Mouse (Mus musculus): ENCODE data around the gene Casz1. TPM values are rescaled to one million over a fixed set of nuclear protein-coding genes. Genes with fewer than 3 reads are reported as not detected.
A peak's percentile ranks its signal among the peaks of the same experiment; 100 is the strongest.

Casz1 gene
- polyA plus RNA-seq, 1 experiment = 13.5 TPM

GRCm38 (mm10) chr4:148923414-148923813 lies 119.2 kb downstream of the Casz1 start:
- no peaks in the 10 kb centered on the region for H3K27me3 ChIP-seq (replicated peaks; ENCODE audit: control insufficient read depth, insufficient read depth, low read length)
- no peaks in the 10 kb centered on the region for H3K36me3 ChIP-seq (ENCODE audit: control insufficient read depth, insufficient read depth, low read length)
- no peak for TF ChIP-seq POLR2A (IDR thresholded peaks at IDR 0.05; ENCODE audit: low read depth, low read length)
- TF ChIP-seq CTCF (conservative IDR thresholded peaks at IDR 0.05; ENCODE audit: insufficient read depth, insufficient read length, low read depth, low read length) = no peak
- peaks cover 44% of the 10 kb centered on the region for H3K4me1 ChIP-seq (ENCODE audit: control insufficient read depth, insufficient read depth, low read length)
- DNase-seq = no peak
- no peak overlapping the region for H3K4me3 ChIP-seq (ENCODE audit: insufficient read depth, low read depth, low read length)
- 51% methylated on average over 9 of the region's 9 CpGs for WGBS
- peak overlapping the region; percentile 94 for H3K27ac ChIP-seq (ENCODE audit: insufficient read depth, low read depth, low read length)

GRCm38 (mm10) chr4:148923976-148924375 lies 119.7 kb downstream of the Casz1 start:
- TF ChIP-seq CTCF (conservative IDR thresholded peaks at IDR 0.05; ENCODE audit: insufficient read depth, insufficient read length, low read depth, low read length) (no peak), POLR2A (IDR thresholded peaks at IDR 0.05; ENCODE audit: low read depth, low read length) (no peak)
- Histone ChIP-seq H3K27ac (ENCODE audit: insufficient read depth, low read depth, low read length) (peak overlapping the region; percentile 13), H3K4me1 (ENCODE audit: control insufficient read depth, insufficient read depth, low read length) (peaks cover 46% of the 10 kb centered on the region), H3K36me3 (ENCODE audit: control insufficient read depth, insufficient read depth, low read length) (no peaks in the 10 kb centered on the region), H3K27me3 (replicated peaks; ENCODE audit: control insufficient read depth, insufficient read depth, low read length) (no peaks in the 10 kb centered on the region), H3K4me3 (ENCODE audit: insufficient read depth, low read depth, low read length) (no peak overlapping the region)
- DNase-seq = no peak
- WGBS = 65% methylated on average over 8 of the region's 8 CpGs

- Histone ChIP-seq H3K27me3 (replicated peaks; ENCODE audit: control insufficient read depth, insufficient read depth, low read length) (no peaks in the 10 kb centered on the region), H3K4me3 (ENCODE audit: insufficient read depth, low read depth, low read length) (no peak overlapping the region), H3K27ac (ENCODE audit: insufficient read depth, low read depth, low read length) (peak overlapping the region; percentile 65), H3K36me3 (ENCODE audit: control insufficient read depth, insufficient read depth, low read length) (no peaks in the 10 kb centered on the region), H3K4me1 (ENCODE audit: control insufficient read depth, insufficient read depth, low read length) (peaks cover 38% of the 10 kb centered on the region)
- TF ChIP-seq CTCF (conservative IDR thresholded peaks at IDR 0.05; ENCODE audit: insufficient read depth, insufficient read length, low read depth, low read length) (no peak), POLR2A (IDR thresholded peaks at IDR 0.05; ENCODE audit: low read depth, low read length) (no peak)
- 33% methylated on average over 18 of the region's 18 CpGs for WGBS
- peak; percentile 61 for DNase-seq
These were observed 121.5 kb downstream of the Casz1 start for GRCm38 (mm10) chr4:148925589-148926359.

- TF ChIP-seq POLR2A (IDR thresholded peaks at IDR 0.05; ENCODE audit: low read depth, low read length) (no peak), CTCF (conservative IDR thresholded peaks at IDR 0.05; ENCODE audit: insufficient read depth, insufficient read length, low read depth, low read length) (no peak)
- Histone ChIP-seq H3K4me3 (ENCODE audit: insufficient read depth, low read depth, low read length) (no peak overlapping the region), H3K36me3 (ENCODE audit: control insufficient read depth, insufficient read depth, low read length) (no peaks in the 10 kb centered on the region), H3K4me1 (ENCODE audit: control insufficient read depth, insufficient read depth, low read length) (peaks cover 38% of the 10 kb centered on the region), H3K27me3 (replicated peaks; ENCODE audit: control insufficient read depth, insufficient read depth, low read length) (no peaks in the 10 kb centered on the region), H3K27ac (ENCODE audit: insufficient read depth, low read depth, low read length) (peak overlapping the region; percentile 41)
- DNase-seq = no peak
- WGBS = 31% methylated on average over 8 of the region's 8 CpGs
These were observed 122.2 kb downstream of the Casz1 start for GRCm38 (mm10) chr4:148926459-148926858.

GRCm38 (mm10) chr4:148928316-148928715 lies 124.1 kb downstream of the Casz1 start:
- Histone ChIP-seq H3K36me3 (ENCODE audit: control insufficient read depth, insufficient read depth, low read length) (no peaks in the 10 kb centered on the region), H3K4me3 (ENCODE audit: insufficient read depth, low read depth, low read length) (no peak overlapping the region), H3K27ac (ENCODE audit: insufficient read depth, low read depth, low read length) (peak overlapping the region; percentile 45; the same call in 1 of the 2 replicates), H3K4me1 (ENCODE audit: control insufficient read depth, insufficient read depth, low read length) (peaks cover 32% of the 10 kb centered on the region), H3K27me3 (replicated peaks; ENCODE audit: control insufficient read depth, insufficient read depth, low read length) (no peaks in the 10 kb centered on the region)
- WGBS = 27% methylated on average over 9 of the region's 9 CpGs
- peak; percentile 82 for DNase-seq
- TF ChIP-seq POLR2A (IDR thresholded peaks at IDR 0.05; ENCODE audit: low read depth, low read length) = no peak
- no peak for TF ChIP-seq CTCF (conservative IDR thresholded peaks at IDR 0.05; ENCODE audit: insufficient read depth, insufficient read length, low read depth, low read length)

GRCm38 (mm10) chr4:148928876-148929275 lies 124.6 kb downstream of the Casz1 start:
- no peaks in the 10 kb centered on the region for H3K27me3 ChIP-seq (replicated peaks; ENCODE audit: control insufficient read depth, insufficient read depth, low read length)
- TF ChIP-seq POLR2A (IDR thresholded peaks at IDR 0.05; ENCODE audit: low read depth, low read length) = no peak
- TF ChIP-seq CTCF (conservative IDR thresholded peaks at IDR 0.05; ENCODE audit: insufficient read depth, insufficient read length, low read depth, low read length) = no peak
- no peak for DNase-seq
- H3K27ac ChIP-seq (ENCODE audit: insufficient read depth, low read depth, low read length) = 0 out of 2 replicates have a peak overlapping the region, but pooled peaks have one; percentile 2
- H3K4me3 ChIP-seq (ENCODE audit: insufficient read depth, low read depth, low read length) = no peak overlapping the region
- no peaks in the 10 kb centered on the region for H3K36me3 ChIP-seq (ENCODE audit: control insufficient read depth, insufficient read depth, low read length)
- H3K4me1 ChIP-seq (ENCODE audit: control insufficient read depth, insufficient read depth, low read length) = peaks cover 32% of the 10 kb centered on the region
- WGBS = 82% methylated on average over 16 of the region's 16 CpGs

- 83% methylated on average over 9 of the region's 9 CpGs for whole genome bisulfite sequencing
- Histone ChIP-seq H3K4me1 (ENCODE audit: control insufficient read depth, insufficient read depth, low read length) (peaks cover 22% of the 10 kb centered on the region), H3K27ac (ENCODE audit: insufficient read depth, low read depth, low read length) (no peak overlapping the region), H3K36me3 (ENCODE audit: control insufficient read depth, insufficient read depth, low read length) (no peaks in the 10 kb centered on the region), H3K4me3 (ENCODE audit: insufficient read depth, low read depth, low read length) (no peak overlapping the region), H3K27me3 (replicated peaks; ENCODE audit: control insufficient read depth, insufficient read depth, low read length) (no peaks in the 10 kb centered on the region)
- TF ChIP-seq CTCF (conservative IDR thresholded peaks at IDR 0.05; ENCODE audit: insufficient read depth, insufficient read length, low read depth, low read length) = no peak
- no peak for TF ChIP-seq POLR2A (IDR thresholded peaks at IDR 0.05; ENCODE audit: low read depth, low read length)
- DNase-seq = no peak
These were observed 126.5 kb downstream of the Casz1 start for GRCm38 (mm10) chr4:148930721-148931229.
